Mouse (Mus musculus) ES-E14 (cell line): Measurements from ENCODE around the gene Baiap2.

ENCODE experiments used
- CHD2 ChIP-seq: IDR thresholded peaks from 2 replicates; pipeline ENCODE4 v1.6.1; 2014; ENCODE audit warnings: mild to moderate bottlenecking, low read depth, low read length, inconsistent platforms
- MAFK ChIP-seq: IDR thresholded peaks from 2 replicates; pipeline ENCODE4 v1.6.1; 2014; ENCODE audit warnings: mild to moderate bottlenecking, low read depth, low read length, inconsistent platforms; ENCODE audit not compliant: insufficient read depth
- ZC3H11A ChIP-seq: IDR thresholded peaks from 2 replicates; pipeline ENCODE4 v1.6.1; 2012; ENCODE audit warnings: low read depth, mild to moderate bottlenecking, inconsistent platforms, low read length, borderline replicate concordance
- ZNF384 ChIP-seq: IDR thresholded peaks from 2 replicates; pipeline ENCODE4 v1.6.1; 2012; ENCODE audit warnings: low read depth, low read length, inconsistent platforms

GRCm38 (mm10) chr11:119942201-119942726, 299 bp upstream of the Baiap2 start:
- TF ChIP-seq CHD2, result no peak; the same call in 1 of the 2 replicates
- no peak for TF ChIP-seq ZC3H11A
- TF ChIP-seq ZNF384, result no peak
- TF ChIP-seq MAFK, result no peak
